Mouse (Mus musculus): Measurements from ENCODE around the gene Zfp277.

- no peak for TF ChIP-seq GATA1 (IDR thresholded peaks at IDR 0.05; ENCODE audit: borderline replicate concordance, low read length)
- TF ChIP-seq FLI1 (IDR thresholded peaks at IDR 0.05; ENCODE audit: low read length) = no peak
These were observed 62.0 kb downstream of the Zfp277 start for GRCm38 (mm10) chr12:40383718-40384117.
